Mouse (Mus musculus) left cerebral cortex, postnatal 25 days (tissue): ENCODE results near the gene Lpcat2. TPM values are rescaled to one million over a fixed set of nuclear protein-coding genes. Genes with fewer than 3 reads are reported as not detected.

Experiments used
- microRNA-seq, 2 experiments: library from miRNA; unstranded; fragments of <30 nt; microRNA quantifications; one replicate each; pipeline ENCODE4 v1.2.0; 2022
- total RNA-seq, 2 experiments: library from RNA; stranded (reverse); gene quantifications; 2 replicates each; pipeline ENCODE4 v1.2.3; 2021

Gene Lpcat2
- total RNA-seq, 2 experiments from 2014 or later: 7.8 to 9.0 TPM

Small RNAs within 50 kb of the gene (microRNA-seq; reads per million reads assigned to microRNA genes)
- 0 reads per million in 2 experiments for gene Gm22151

Other genes starting within 250 kb of the Lpcat2 start
- gene Irx6, start 181.1 kb upstream of the Lpcat2 start, total RNA-seq: under 1 TPM; 0.18 to 0.37 TPM
- 1 to 10 TPM; 2.2 to 2.8 TPM for gene Mmp2, start 28.0 kb upstream of the Lpcat2 start, total RNA-seq
- gene Capns2, start 46.1 kb downstream of the Lpcat2 start, total RNA-seq: 1 to 10 TPM in 1 of 2 experiments, under 1 TPM in 1; 0.78 to 1.2 TPM
- gene Slc6a2, start 104.7 kb downstream of the Lpcat2 start, total RNA-seq: under 1 TPM; 0.07 to 0.11 TPM
- gene Ces1a, start 192.9 kb downstream of the Lpcat2 start, total RNA-seq: under 1 TPM; 0.43 to 0.53 TPM
- not detected for gene Ces1b, start 224.7 kb downstream of the Lpcat2 start, total RNA-seq